Mouse (Mus musculus) large intestine, adult 2 months (tissue): ENCODE measurements around the gene Gm5934. TPM values are rescaled to one million over a fixed set of nuclear protein-coding genes. Genes with fewer than 3 reads are reported as not detected.
"Not testable (repeated sequence)": the region's sequence is repeated elsewhere in the genome, so short reads cannot be mapped to it uniquely, and the experiment has no call there.

Source experiments
- DNase-seq: peaks from one replicate; pipeline ENCODE4 v3.0.0-alpha.2; 2012; ENCODE audit warnings: low read depth, low spot score
- WGBS: fragments of 180-500 bp; shearing (Covaris S2); methylation state at CpG from one replicate; pipeline ENCODE4 v1.1.7; 2018; 5-methylcytosine and 5-hydroxymethylcytosine counted together
- polyA plus RNA-seq: library from polyadenylated mRNA; depleted of rRNA; stranded (reverse); fragments of >200 nt; gene quantifications from 2 replicates; pipeline ENCODE4 v1.2.3, GENCODE M21; 2012; rRNA removed

Gene Gm5934
- polyA plus RNA-seq: not detected in 2 replicates

DNA sequence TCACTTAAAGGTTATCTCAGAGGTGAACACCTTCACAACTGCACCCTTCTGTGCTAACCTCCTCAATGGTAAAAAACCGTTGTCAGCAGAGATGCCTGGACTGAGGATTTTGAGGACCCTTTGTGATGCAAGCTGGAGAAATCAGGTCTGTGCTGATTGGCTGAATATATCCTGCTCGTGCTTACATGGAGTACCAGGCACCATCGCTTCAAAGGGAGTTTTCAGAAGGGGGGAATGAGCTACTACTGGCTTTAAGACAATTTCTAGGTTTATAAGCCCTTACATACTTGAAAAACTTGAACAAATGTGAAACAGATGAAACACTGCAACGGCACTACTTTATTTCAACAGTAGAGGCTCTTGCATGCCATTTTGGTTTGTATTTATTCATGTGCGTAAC lies at the start of gene Gm5934:
Gene Gm5934, minus strand, starts transcription at position 101 of the 400 bp plus-strand sequence.
- 72% methylated on average over 5 of the region's 5 CpGs for WGBS
- DNase-seq: not testable (repeated sequence)

Other genes starting within 250 kb of the Gm5934 start
- not detected in 2 replicates for gene Gm4297, start 74.1 kb upstream of the Gm5934 start, polyA plus RNA-seq